Mouse (Mus musculus): ENCODE measurements around the gene 4930432K21Rik.

Gene 4930432K21Rik

GRCm38 (mm10) chr8:84193566-84193965 lies 45.7 kb downstream of the 4930432K21Rik start:
- DNase-seq = no peak

GRCm38 (mm10) chr8:84194224-84194743 lies 46.5 kb downstream of the 4930432K21Rik start:
- no peak for DNase-seq

- DNase-seq = peak; percentile 90
These were observed 49.5 kb downstream of the 4930432K21Rik start for GRCm38 (mm10) chr8:84197141-84197921.

- peak; percentile 73 for DNase-seq
These were observed 50.3 kb downstream of the 4930432K21Rik start for GRCm38 (mm10) chr8:84197922-84198774.

- DNase-seq = no peak
These were observed 51.0 kb downstream of the 4930432K21Rik start for GRCm38 (mm10) chr8:84198871-84199270.

GRCm38 (mm10) chr8:84199348-84200125 lies 51.7 kb downstream of the 4930432K21Rik start:
- DNase-seq = no peak

GRCm38 (mm10) chr8:84200126-84200555 lies 52.3 kb downstream of the 4930432K21Rik start:
- DNase-seq = no peak

GRCm38 (mm10) chr8:84200652-84201544 lies 53.1 kb downstream of the 4930432K21Rik start:
- DNase-seq = peak; percentile 55

- no peak for DNase-seq
These were observed 53.9 kb downstream of the 4930432K21Rik start for GRCm38 (mm10) chr8:84201545-84202245.

GRCm38 (mm10) chr8:84202466-84202865 lies 54.6 kb downstream of the 4930432K21Rik start:
- no peak for DNase-seq

- DNase-seq = peak; percentile 63
These were observed 55.4 kb downstream of the 4930432K21Rik start for GRCm38 (mm10) chr8:84202938-84203917.

GRCm38 (mm10) chr8:84203975-84204772 lies 56.3 kb downstream of the 4930432K21Rik start:
- no peak for DNase-seq

- DNase-seq = no peak
These were observed 57.2 kb downstream of the 4930432K21Rik start for GRCm38 (mm10) chr8:84205073-84205472.

- DNase-seq = no peak
These were observed 58.8 kb downstream of the 4930432K21Rik start for GRCm38 (mm10) chr8:84206666-84207065.

GRCm38 (mm10) chr8:84207811-84208210 lies 60.0 kb downstream of the 4930432K21Rik start:
- DNase-seq = no peak

- DNase-seq = no peak
These were observed 60.9 kb downstream of the 4930432K21Rik start for GRCm38 (mm10) chr8:84208381-84209380.

- peak; percentile 90 for DNase-seq
These were observed 62.5 kb downstream of the 4930432K21Rik start for GRCm38 (mm10) chr8:84210167-84210791.
